Mouse (Mus musculus) intestine, embryonic 14.5 days (tissue): ENCODE measurements around the gene Tpo. TPM values are rescaled to one million over a fixed set of nuclear protein-coding genes. Genes with fewer than 3 reads are reported as not detected.

Experiments used
- ATAC-seq: fragments of 200-750 bp; cut with Nextera tagmentation; replicated peaks from 2 replicates; pipeline ENCODE4 v1.8.0; 2017; ENCODE audit warnings: low read depth, moderate number of reproducible peaks, moderate TSS enrichment, moderate library complexity; ENCODE audit not compliant: low FRiP score, low TSS enrichment
- DNase-seq: peaks from one replicate; pipeline ENCODE4 v3.0.0-alpha.2; 2018; ENCODE audit warnings: low spot score
- H3K27ac ChIP-seq: fragments of 300-500 bp; sonication (generic); 2 replicates; pipeline ENCODE4 v1.5.1; 2014; ENCODE audit warnings: low read depth, mild to moderate bottlenecking, control low read depth
- H3K27me3 ChIP-seq: fragments of 300-500 bp; sonication (generic); replicated peaks from 2 replicates; pipeline ENCODE4 v1.6.1; 2014; ENCODE audit warnings: low read length, control low read depth; ENCODE audit not compliant: control insufficient read depth, insufficient read depth
- H3K36me3 ChIP-seq: fragments of 300-500 bp; sonication (generic); 2 replicates; pipeline ENCODE4 v1.6.1; 2014; ENCODE audit warnings: low read length, control low read depth; ENCODE audit not compliant: control insufficient read depth, insufficient read depth
- H3K4me1 ChIP-seq: fragments of 300-500 bp; sonication (generic); replicated peaks from 2 replicates; pipeline ENCODE4 v1.6.1; 2014; ENCODE audit warnings: low read length, control low read depth, mixed read lengths; ENCODE audit not compliant: control insufficient read depth, insufficient read depth
- H3K4me2 ChIP-seq: fragments of 300-500 bp; sonication (generic); 2 replicates; pipeline ENCODE4 v1.6.1; 2014; ENCODE audit warnings: low read length
- H3K4me3 ChIP-seq: fragments of 300-500 bp; sonication (generic); 2 replicates; pipeline ENCODE4 v1.5.1; 2014; ENCODE audit warnings: low read depth, low read length, control low read depth, mixed read lengths
- H3K9ac ChIP-seq: fragments of 300-500 bp; sonication (generic); 2 replicates; pipeline ENCODE4 v1.6.1; 2014; ENCODE audit warnings: mild to moderate bottlenecking, low read length
- H3K9me3 ChIP-seq: fragments of 300-500 bp; sonication (generic); 2 replicates; pipeline ENCODE4 v1.6.1; 2016; ENCODE audit warnings: low read length, control low read depth; ENCODE audit not compliant: control insufficient read depth
- WGBS: fragments of 180-500 bp; shearing (Covaris S2); extraction: QIAGEN DNeasy Blood & Tissue Kit; methylation state at CpG from one replicate; pipeline ENCODE4 v1.1.7; 2014; 5-methylcytosine and 5-hydroxymethylcytosine counted together
- polyA plus RNA-seq: library from polyadenylated mRNA; unstranded; fragments of >200 nt; fragmentation: Nextera tagmentation; extraction: Ambion mirVana; gene quantifications from 2 replicates; pipeline ENCODE4 v1.2.1, GENCODE M21; 2014

Gene Tpo
- polyA plus RNA-seq, 1 experiment from 2014 or later: 0.05 TPM

DNA sequence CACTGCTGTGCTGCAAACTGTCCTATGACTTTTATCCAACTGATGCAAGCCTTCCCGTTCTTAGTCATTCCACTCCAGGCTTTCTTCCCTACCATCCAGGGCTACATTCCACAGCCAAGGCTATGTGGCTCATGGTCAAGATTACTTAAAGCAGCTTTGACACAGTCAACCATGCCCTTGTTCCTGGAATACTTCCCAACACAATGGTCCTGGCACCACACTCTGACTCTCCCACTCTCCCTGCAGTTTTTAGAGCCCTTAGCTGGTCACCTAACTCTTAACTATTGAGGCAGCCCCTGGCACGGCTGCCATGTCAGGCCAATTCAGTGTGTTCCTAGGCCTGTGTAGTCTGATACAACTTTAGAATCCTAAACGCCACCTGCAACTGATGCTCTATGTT lies 28.1 kb upstream of the Tpo start:
- Histone ChIP-seq H3K27ac (no peak overlapping the region), H3K4me3 (no peak overlapping the region), H3K4me1 (no peaks in the 10 kb centered on the region), H3K4me2 (no peak overlapping the region), H3K27me3 (no peaks in the 10 kb centered on the region), H3K9ac (no peak overlapping the region), H3K9me3 (no peaks in the 10 kb centered on the region), H3K36me3 (no peaks in the 10 kb centered on the region)
- 79% methylated on average over 3 of the region's 3 CpGs for WGBS
- DNase-seq: peak; percentile 43
- ATAC-seq: no peak

DNA sequence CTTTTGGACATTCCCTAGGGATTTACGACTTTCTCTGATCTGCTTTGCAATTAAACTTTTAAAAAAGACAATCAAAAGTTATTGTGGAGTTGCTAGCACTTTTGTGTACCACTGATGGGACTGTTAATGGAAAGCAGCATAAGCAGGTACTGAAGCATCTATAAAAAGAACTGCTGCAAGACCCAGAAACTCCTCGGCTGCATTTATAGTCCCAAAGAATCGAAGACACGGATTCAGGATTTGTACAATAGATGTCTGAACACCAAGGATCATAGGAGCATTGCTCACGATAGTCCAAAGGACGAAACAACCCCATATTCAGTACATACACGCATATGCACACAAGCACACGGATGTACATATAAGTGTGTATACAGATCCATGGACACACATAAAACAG lies 27.4 kb upstream of the Tpo start:
- Histone ChIP-seq H3K4me3 (no peak overlapping the region), H3K4me1 (no peaks in the 10 kb centered on the region), H3K9ac (no peak overlapping the region), H3K27ac (no peak overlapping the region), H3K4me2 (no peak overlapping the region), H3K36me3 (no peaks in the 10 kb centered on the region), H3K27me3 (no peaks in the 10 kb centered on the region), H3K9me3 (no peaks in the 10 kb centered on the region)
- ATAC-seq (no peak), DNase-seq (no peak)
- WGBS: 86% methylated on average over 8 of the region's 8 CpGs

DNA sequence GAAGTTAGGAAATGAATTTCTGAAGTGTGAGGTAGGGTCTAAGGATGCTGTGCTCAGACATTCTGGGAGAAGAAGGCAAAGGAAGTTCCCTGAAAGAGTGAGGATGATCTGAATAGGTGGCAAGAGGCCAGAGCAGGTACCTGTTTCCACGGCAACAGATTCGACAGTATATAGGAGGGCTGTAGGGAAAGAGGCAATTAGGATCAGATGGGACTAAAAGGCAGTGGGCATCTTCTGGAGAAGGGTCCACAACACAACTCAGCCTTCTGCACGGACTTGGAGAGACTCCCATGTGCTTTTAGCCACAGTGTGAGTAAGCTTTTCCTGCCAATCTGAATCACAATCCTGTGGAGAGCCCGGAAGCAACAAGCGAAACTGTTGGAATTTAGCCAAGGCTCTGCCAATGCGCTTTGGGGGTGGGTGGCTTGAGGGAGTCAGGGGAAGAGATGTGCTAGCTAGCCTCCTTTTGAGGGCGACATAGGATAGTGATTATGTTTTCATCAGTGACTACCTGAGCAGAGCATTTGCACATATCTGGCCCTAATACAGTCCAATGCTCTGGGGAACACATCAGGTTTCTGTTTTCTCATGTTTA lies 21.8 kb upstream of the Tpo start:
- WGBS: 60% methylated on average over 7 of the region's 7 CpGs
- no peaks in the 10 kb centered on the region for H3K27me3 ChIP-seq
- H3K36me3 ChIP-seq: no peaks in the 10 kb centered on the region
- H3K9ac ChIP-seq: no peak overlapping the region
- no peaks in the 10 kb centered on the region for H3K9me3 ChIP-seq
- H3K4me1 ChIP-seq: no peaks in the 10 kb centered on the region
- no peak overlapping the region for H3K4me2 ChIP-seq
- DNase-seq (peak; percentile 44), ATAC-seq (no peak)
- no peak overlapping the region for H3K27ac ChIP-seq
- no peak overlapping the region for H3K4me3 ChIP-seq

DNA sequence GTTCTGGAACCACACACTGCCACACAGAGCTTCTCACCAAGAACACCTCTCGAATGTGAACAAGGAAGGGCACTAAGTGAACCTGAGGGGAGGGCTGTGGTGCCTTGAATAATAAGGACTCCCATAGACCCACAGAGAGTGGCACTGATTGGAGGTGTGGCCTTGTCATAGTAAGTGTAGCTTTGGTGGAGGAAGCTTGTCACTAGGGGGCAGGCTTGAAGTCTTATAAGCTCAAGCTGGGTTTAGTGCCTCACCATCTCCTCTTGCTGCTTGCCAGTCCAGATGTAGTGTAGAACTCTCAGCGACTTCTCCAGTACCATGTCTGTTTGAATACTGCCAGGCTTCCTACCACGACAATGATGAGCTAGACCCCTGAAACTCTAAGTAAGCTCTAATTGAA lies 9.7 kb upstream of the Tpo start:
- Histone ChIP-seq H3K27me3 (no peaks in the 10 kb centered on the region), H3K36me3 (no peaks in the 10 kb centered on the region), H3K9me3 (no peaks in the 10 kb centered on the region), H3K4me2 (no peak overlapping the region), H3K9ac (no peak overlapping the region), H3K4me3 (no peak overlapping the region), H3K4me1 (no peaks in the 10 kb centered on the region), H3K27ac (no peak overlapping the region)
- DNase-seq (peak; percentile 48), ATAC-seq (no peak)
- 65% methylated on average over 3 of the region's 3 CpGs for WGBS

DNA sequence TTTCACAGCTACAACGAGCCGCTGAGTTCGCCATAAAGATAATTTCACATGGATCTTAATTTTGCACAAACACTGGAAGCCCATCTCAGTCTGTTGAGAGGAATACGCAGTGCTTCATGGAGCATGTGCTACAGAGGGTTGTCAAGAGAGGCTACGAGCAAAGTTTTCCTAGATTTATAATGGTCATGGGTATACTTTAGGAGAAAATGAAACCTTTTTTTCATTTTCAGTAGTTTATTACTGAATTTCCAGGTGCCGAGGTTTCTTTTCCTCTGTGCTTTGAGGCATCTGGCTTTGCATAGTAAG lies 3.1 kb downstream of the Tpo start:
- Histone ChIP-seq H3K9me3 (no peaks in the 10 kb centered on the region), H3K27ac (no peak overlapping the region), H3K4me3 (no peak overlapping the region), H3K36me3 (no peaks in the 10 kb centered on the region), H3K4me2 (no peak overlapping the region), H3K9ac (no peak overlapping the region), H3K4me1 (no peaks in the 10 kb centered on the region), H3K27me3 (no peaks in the 10 kb centered on the region)
- DNase-seq (no peak), ATAC-seq (no peak)
- WGBS: 74% methylated on average over 6 of the region's 6 CpGs

DNA sequence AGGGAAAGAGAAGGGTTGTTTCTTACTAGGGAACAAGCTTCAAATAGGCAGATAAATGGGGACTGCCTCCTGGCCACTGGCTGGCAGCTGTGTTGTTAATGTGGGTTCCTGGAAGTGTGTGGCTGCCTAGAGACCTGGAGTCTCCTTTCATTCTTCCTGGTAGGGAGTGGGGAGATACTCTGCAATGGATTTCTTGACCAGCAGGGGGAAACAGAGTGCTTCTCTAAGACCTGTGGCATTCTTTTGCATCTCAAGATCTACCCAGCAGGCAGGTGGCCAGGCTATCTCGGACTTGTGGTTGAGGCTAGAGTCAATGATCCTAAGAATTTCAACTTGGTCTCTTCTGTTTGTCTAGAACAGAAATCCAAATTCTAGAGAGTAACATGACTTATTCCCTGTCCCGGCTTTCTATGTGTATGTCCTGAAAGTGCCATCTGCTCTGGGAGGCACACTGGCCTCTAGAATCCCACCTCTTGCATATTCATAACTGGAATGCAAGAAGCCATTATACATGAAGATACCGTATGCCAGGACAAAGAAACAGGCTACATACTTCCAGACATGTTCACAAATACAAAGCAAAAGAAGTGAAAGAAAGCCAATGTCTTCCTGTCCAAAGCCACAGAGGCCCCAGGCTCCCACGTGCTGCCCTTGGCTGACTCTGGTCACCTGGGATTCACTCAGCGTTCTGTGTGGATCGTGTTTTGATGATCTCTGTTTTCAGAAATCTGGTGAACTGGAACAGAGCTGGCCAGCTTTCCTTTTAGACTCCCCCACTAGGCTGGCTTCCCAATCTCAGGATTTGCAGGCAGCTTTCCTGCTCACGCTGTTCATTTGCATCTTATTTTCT lies 3.6 kb downstream of the Tpo start:
- no peak overlapping the region for H3K9ac ChIP-seq
- DNase-seq (peak; percentile 67), ATAC-seq (0 out of 2 replicates have a peak, but pooled peaks have one; percentile 40)
- H3K9me3 ChIP-seq: no peaks in the 10 kb centered on the region
- no peak overlapping the region for H3K27ac ChIP-seq
- H3K4me1 ChIP-seq: no peaks in the 10 kb centered on the region
- H3K27me3 ChIP-seq: no peaks in the 10 kb centered on the region
- no peak overlapping the region for H3K4me2 ChIP-seq
- no peak overlapping the region for H3K4me3 ChIP-seq
- H3K36me3 ChIP-seq: no peaks in the 10 kb centered on the region
- WGBS: 73% methylated on average over 7 of the region's 7 CpGs

DNA sequence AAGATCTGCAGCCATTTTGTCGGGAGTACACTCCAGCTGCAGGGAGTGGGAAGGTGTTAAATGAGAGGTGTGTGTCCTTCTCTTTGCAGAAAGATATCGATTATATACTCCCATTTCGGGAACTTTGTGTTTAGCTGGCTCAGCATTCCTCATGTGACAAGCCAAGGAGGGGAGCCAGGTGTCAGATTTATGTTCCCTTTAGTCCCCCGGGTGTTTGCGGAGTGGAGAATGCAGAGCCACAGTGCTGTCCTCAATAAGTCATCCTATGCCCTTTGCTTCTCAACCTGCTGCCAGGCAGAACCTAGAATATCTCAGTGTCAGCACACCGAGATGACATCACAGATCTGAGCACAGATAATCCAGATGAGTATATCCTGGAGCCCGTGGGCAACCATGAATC lies 10.1 kb downstream of the Tpo start:
- no peak for ATAC-seq
- Histone ChIP-seq H3K4me2 (no peak overlapping the region), H3K36me3 (no peaks in the 10 kb centered on the region), H3K4me3 (no peak overlapping the region), H3K9ac (no peak overlapping the region), H3K9me3 (no peaks in the 10 kb centered on the region), H3K27me3 (no peaks in the 10 kb centered on the region), H3K27ac (no peak overlapping the region), H3K4me1 (no peaks in the 10 kb centered on the region)
- no peak for DNase-seq
- WGBS: 48% methylated on average over 7 of the region's 7 CpGs

DNA sequence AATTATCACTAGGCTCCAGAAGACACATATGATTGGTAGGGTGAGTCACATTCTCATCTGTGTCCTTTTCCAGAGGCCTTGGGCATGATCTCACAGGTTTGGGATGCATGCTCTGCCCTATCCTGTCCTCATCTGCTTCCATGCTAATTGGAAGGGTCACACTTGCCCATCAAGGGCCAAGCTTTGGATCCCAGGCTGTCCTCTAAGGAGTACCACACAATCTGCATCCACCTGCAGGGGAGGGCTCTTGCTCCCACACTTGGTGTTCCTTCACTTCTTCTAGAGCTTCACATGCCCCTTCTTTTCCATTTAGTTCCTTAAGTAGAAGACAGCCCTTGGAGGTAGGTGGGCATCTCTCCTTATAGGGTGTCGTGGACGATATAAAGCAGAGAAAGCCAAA lies 20.2 kb downstream of the Tpo start:
- H3K36me3 ChIP-seq: no peaks in the 10 kb centered on the region
- 77% methylated on average over 2 of the region's 2 CpGs for WGBS
- H3K9ac ChIP-seq: no peak overlapping the region
- H3K4me1 ChIP-seq: no peaks in the 10 kb centered on the region
- no peaks in the 10 kb centered on the region for H3K9me3 ChIP-seq
- no peaks in the 10 kb centered on the region for H3K27me3 ChIP-seq
- H3K27ac ChIP-seq: no peak overlapping the region
- ATAC-seq (no peak), DNase-seq (no peak)
- no peak overlapping the region for H3K4me3 ChIP-seq
- H3K4me2 ChIP-seq: no peak overlapping the region
